Comparison of ENCODE assay signal across 8 mouse cellular contexts in the genomic region with DNA sequence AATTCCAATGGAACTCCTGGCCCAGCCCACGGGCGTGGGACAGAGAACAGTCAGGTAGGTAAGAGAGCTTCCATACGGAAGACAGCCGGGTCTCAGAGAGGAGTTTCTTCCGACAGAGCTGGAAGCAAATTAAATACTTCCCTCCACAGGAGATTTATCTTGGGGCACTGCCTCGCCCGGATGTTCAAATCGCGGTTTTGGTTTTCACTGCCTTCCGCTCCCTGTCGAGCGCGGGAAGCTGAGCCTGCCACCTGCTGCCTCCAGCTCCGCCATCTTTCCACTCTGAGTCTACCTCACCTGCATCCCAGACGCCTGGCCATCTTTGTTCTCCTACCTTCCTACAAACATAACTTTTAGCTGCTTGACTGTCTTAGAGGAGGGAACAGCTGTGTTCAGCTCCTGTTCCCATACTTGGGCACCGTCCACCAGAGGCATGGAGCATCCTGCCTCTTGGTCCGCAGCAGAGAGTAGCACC. TPM values are rescaled to one million over a fixed set of nuclear protein-coding genes. Genes with fewer than 3 reads are reported as not detected.
DNase-seq lines count a peak whose midpoint lies in the region; ATAC-seq and TF ChIP-seq lines count a peak whose summit lies in the region.

No protein-coding gene starts in this region.

- peak; percentile 20 for DNase-seq in gastrocnemius, postnatal 10 days
- no peak for DNase-seq in gastrocnemius, adult 8-10 months (ENCODE audit: low spot score in 2 of 2)
- DNase-seq in forebrain, embryonic 11.5 days (ENCODE audit: low spot score) = peak; percentile 73
- peak; percentile 63 for DNase-seq in hindbrain, postnatal 0 days (ENCODE audit: low spot score)
- DNase-seq in liver, adult 2 months (ENCODE audit: extremely low read depth, low read depth, low spot score) = no peak
- peak; percentile 71 for DNase-seq in splenic B cell, adult 2 months (ENCODE audit: low read depth, low spot score)

- H3K4me2 ChIP-seq in forebrain, embryonic 11.5 days (ENCODE audit: low read depth, low read length, severe bottlenecking) = peak overlapping the region; percentile 94
- peak overlapping the region; percentile 90 for H3K4me2 ChIP-seq in hindbrain, postnatal 0 days (ENCODE audit: low read depth, low read length)
- peak overlapping the region; percentile 93 for H3K4me2 ChIP-seq in midbrain, embryonic 16.5 days (ENCODE audit: low read length)

- H3K27ac ChIP-seq in brown adipose tissue, adult 24 weeks (replicated peaks; ENCODE audit: low read depth, low read length) = peak overlapping the region; percentile 83
- H3K27ac ChIP-seq in forebrain, embryonic 11.5 days (ENCODE audit: low read depth, low read length) = no peak overlapping the region
- H3K27ac ChIP-seq in hindbrain, postnatal 0 days = peak overlapping the region; percentile 86
- H3K27ac ChIP-seq in liver, adult 2 months (replicated peaks; ENCODE audit: insufficient read depth, low read depth, low read length) = peak overlapping the region; percentile 80
- H3K27ac ChIP-seq in midbrain, embryonic 16.5 days (ENCODE audit: low read length) = peak overlapping the region; percentile 85

- TF ChIP-seq CTCF in hindbrain, postnatal 0 days (IDR thresholded peaks at IDR 0.05; ENCODE audit: low read depth) = no peak
- no peak for TF ChIP-seq CTCF in liver, adult 2 months (IDR thresholded peaks at IDR 0.05; ENCODE audit: low read depth, low read length)

- H3K79me2 ChIP-seq in liver, adult 2 months (ENCODE audit: control insufficient read depth, insufficient read depth, low read length) = peaks cover 18% of the 10 kb centered on the region; the same call in 1 of the 2 replicates

- ATAC-seq in forebrain, embryonic 11.5 days (replicated peaks; ENCODE audit: low FRiP score) = peak; percentile 13; the same call in 1 of the 2 replicates
- ATAC-seq in hindbrain, postnatal 0 days = peak; percentile 21
- ATAC-seq in midbrain, embryonic 16.5 days = peak; percentile 32

- H3K9ac ChIP-seq in forebrain, embryonic 11.5 days (ENCODE audit: low read length) = peak overlapping the region; percentile 92
- H3K9ac ChIP-seq in hindbrain, postnatal 0 days (replicated peaks; ENCODE audit: low read length) = peak overlapping the region; percentile 83
- H3K9ac ChIP-seq in liver, adult 2 months (ENCODE audit: low read depth, low read length) = peak overlapping the region; percentile 67
- H3K9ac ChIP-seq in midbrain, embryonic 16.5 days (ENCODE audit: low read depth, low read length) = peak overlapping the region; percentile 95

- H3K27me3 ChIP-seq in forebrain, embryonic 11.5 days (ENCODE audit: control insufficient read depth, insufficient read depth, low read length) = no peaks in the 10 kb centered on the region
- no peaks in the 10 kb centered on the region for H3K27me3 ChIP-seq in hindbrain, postnatal 0 days (ENCODE audit: insufficient read depth, low read length)
- H3K27me3 ChIP-seq in liver, adult 2 months (ENCODE audit: control insufficient read depth, insufficient read depth, low read length) = no peaks in the 10 kb centered on the region
- no peaks in the 10 kb centered on the region for H3K27me3 ChIP-seq in midbrain, embryonic 16.5 days (ENCODE audit: control insufficient read depth, insufficient read depth, low read depth, low read length)
- no peaks in the 10 kb centered on the region for H3K27me3 ChIP-seq in splenic B cell, adult 2 months (ENCODE audit: control insufficient read depth, insufficient read depth, low read length, poor library complexity, severe bottlenecking)

- TF ChIP-seq POLR2A in liver, adult 2 months (IDR thresholded peaks at IDR 0.05; ENCODE audit: extremely low read depth, insufficient read depth, low read length) = no peak

- H3K36me3 ChIP-seq in forebrain, embryonic 11.5 days (ENCODE audit: control insufficient read depth, insufficient read depth, low read length) = no peaks in the 10 kb centered on the region; the same call in 1 of the 2 replicates
- no peaks in the 10 kb centered on the region for H3K36me3 ChIP-seq in hindbrain, postnatal 0 days (ENCODE audit: insufficient read depth, low read length)
- H3K36me3 ChIP-seq in liver, adult 2 months (ENCODE audit: control insufficient read depth, insufficient read depth, low read length) = peaks cover 3% of the 10 kb centered on the region
- H3K36me3 ChIP-seq in midbrain, embryonic 16.5 days (ENCODE audit: control insufficient read depth, insufficient read depth, low read length) = peaks cover 5% of the 10 kb centered on the region; the same call in 1 of the 2 replicates
- no peaks in the 10 kb centered on the region for H3K36me3 ChIP-seq in splenic B cell, adult 2 months (ENCODE audit: control insufficient read depth, insufficient read depth, low read length, poor library complexity, severe bottlenecking)

- peak overlapping the region; percentile 92 for H3K4me3 ChIP-seq in brown adipose tissue, adult 24 weeks (ENCODE audit: insufficient read depth, low read depth, low read length)
- H3K4me3 ChIP-seq in forebrain, embryonic 11.5 days (ENCODE audit: low read depth, low read length) = peak overlapping the region; percentile 97
- H3K4me3 ChIP-seq in hindbrain, postnatal 0 days (ENCODE audit: low read length) = peak overlapping the region; percentile 83
- H3K4me3 ChIP-seq in liver, adult 2 months (ENCODE audit: insufficient read depth, low read depth, low read length) = peak overlapping the region; percentile 72
- peak overlapping the region; percentile 97 for H3K4me3 ChIP-seq in midbrain, embryonic 16.5 days (ENCODE audit: low read depth, low read length)

- 5% methylated on average over 17 of the region's 17 CpGs for WGBS in forebrain, embryonic 11.5 days
- WGBS in hindbrain, postnatal 0 days = 5% methylated on average over 17 of the region's 17 CpGs
- WGBS in liver, adult 2 months = 10% methylated on average over 17 of the region's 17 CpGs
- 5% methylated on average over 17 of the region's 17 CpGs for WGBS in midbrain, embryonic 16.5 days

- no peaks in the 10 kb centered on the region for H3K9me3 ChIP-seq in forebrain, embryonic 11.5 days (ENCODE audit: control insufficient read depth, low read length)
- no peaks in the 10 kb centered on the region for H3K9me3 ChIP-seq in hindbrain, postnatal 0 days (ENCODE audit: low read length)
- no peaks in the 10 kb centered on the region for H3K9me3 ChIP-seq in midbrain, embryonic 16.5 days (replicated peaks; ENCODE audit: control insufficient read depth, low read length, poor library complexity, severe bottlenecking)

- peaks cover 6% of the 10 kb centered on the region for H3K4me1 ChIP-seq in brown adipose tissue, adult 24 weeks (ENCODE audit: control insufficient read depth, insufficient read depth, insufficient read length, low read length)
- H3K4me1 ChIP-seq in forebrain, embryonic 11.5 days (replicated peaks; ENCODE audit: control insufficient read depth, insufficient read depth, low read length) = peaks cover 7% of the 10 kb centered on the region; the same call in 1 of the 2 replicates
- peaks cover 4% of the 10 kb centered on the region; the same call in 1 of the 2 replicates for H3K4me1 ChIP-seq in hindbrain, postnatal 0 days (ENCODE audit: insufficient read depth, low read length)
- peaks cover 17% of the 10 kb centered on the region for H3K4me1 ChIP-seq in liver, adult 2 months (ENCODE audit: control insufficient read depth, insufficient read depth, low read length)
- H3K4me1 ChIP-seq in midbrain, embryonic 16.5 days (ENCODE audit: control insufficient read depth, insufficient read depth, low read length) = peaks cover 17% of the 10 kb centered on the region

RNA-seq across cellular contexts. Expression of gene Atp13a3, which starts 16.5 kb away (rescaled TPM):
- total RNA-seq in gastrocnemius, postnatal 10 days (2021) = 100 to 1,000 TPM; 109 to 112 TPM
- 10 to 100 TPM; 30.2 to 43.7 (median 36.2) TPM for total RNA-seq in gastrocnemius, adult 8-10 months (2022)
- polyA plus RNA-seq in brown adipose tissue, adult 24 weeks (2012; ENCODE audit: insufficient read depth, insufficient read length, missing spikeins) = 21.9 and 31.4 TPM in 2 replicates
- polyA plus RNA-seq in forebrain, embryonic 11.5 days (2014; fragmentation: Nextera tagmentation; extraction: Ambion mirVana) = 13.6 and 15.5 TPM in 2 replicates
- 19.7 and 30.8 TPM in 2 replicates for total RNA-seq in hindbrain, postnatal 0 days (2014; rRNA removed)
- polyA plus RNA-seq in hindbrain, postnatal 0 days (2015; fragmentation: Nextera tagmentation; extraction: Ambion mirVana) = 7.0 and 7.1 TPM in 2 replicates
- 80.9 and 97.7 TPM in 2 replicates for total RNA-seq in liver, adult 2 months (2014; rRNA removed)
- polyA plus RNA-seq in liver, adult 2 months (2012; rRNA removed) = 46.3 and 52.7 TPM in 2 replicates
- polyA plus RNA-seq in midbrain, embryonic 16.5 days (2015; fragmentation: Nextera tagmentation; extraction: Ambion mirVana) = 7.5 and 8.3 TPM in 2 replicates

Comparison
In these comparisons a context has a peak if more than half of its experiments do, and no peak if none do; other contexts are left out.
1. DNase-seq: peak in gastrocnemius, postnatal 10 days (single experiment), forebrain, embryonic 11.5 days (single experiment), hindbrain, postnatal 0 days (single experiment) and splenic B cell, adult 2 months (single experiment); none in gastrocnemius, adult 8-10 months (0 of 2) and liver, adult 2 months (single experiment).
2. Peak in every context shown above with its lines, with median percentiles within 50 percentile points of each other: H3K4me3 ChIP-seq, ATAC-seq, H3K4me2 ChIP-seq and H3K9ac ChIP-seq.